Mouse (Mus musculus): ENCODE measurements around the gene Gadl1.

Gene Gadl1

GRCm38 (mm10) chr9:115936350-115936749 lies 27.1 kb downstream of the Gadl1 start:
- DNase-seq (ENCODE audit: extremely low read depth, low read depth) = no peak

- no peak for DNase-seq (ENCODE audit: extremely low read depth, low read depth)
Observed at GRCm38 (mm10) chr9:115937915-115938314, 28.7 kb downstream of the Gadl1 start.

GRCm38 (mm10) chr9:115939420-115939819 lies 30.2 kb downstream of the Gadl1 start:
- DNase-seq (ENCODE audit: extremely low read depth, low read depth) = no peak

- DNase-seq (ENCODE audit: extremely low read depth, low read depth) = no peak
Observed at GRCm38 (mm10) chr9:115941171-115941570, 31.9 kb downstream of the Gadl1 start.

- DNase-seq (ENCODE audit: extremely low read depth, low read depth) = no peak
Observed at GRCm38 (mm10) chr9:115942486-115942885, 33.2 kb downstream of the Gadl1 start.

- DNase-seq (ENCODE audit: extremely low read depth, low read depth) = no peak
Observed at GRCm38 (mm10) chr9:115942989-115943388, 33.7 kb downstream of the Gadl1 start.

GRCm38 (mm10) chr9:115943577-115944320 lies 34.5 kb downstream of the Gadl1 start:
- no peak for DNase-seq (ENCODE audit: extremely low read depth, low read depth)

GRCm38 (mm10) chr9:115965056-115965455 lies 55.8 kb downstream of the Gadl1 start:
- no peak for DNase-seq (ENCODE audit: extremely low read depth, low read depth)

- no peak for DNase-seq (ENCODE audit: extremely low read depth, low read depth)
Observed at GRCm38 (mm10) chr9:115966116-115966515, 56.9 kb downstream of the Gadl1 start.

GRCm38 (mm10) chr9:115966746-115967145 lies 57.5 kb downstream of the Gadl1 start:
- no peak for DNase-seq (ENCODE audit: extremely low read depth, low read depth)

GRCm38 (mm10) chr9:115967638-115968037 lies 58.4 kb downstream of the Gadl1 start:
- no peak for DNase-seq (ENCODE audit: extremely low read depth, low read depth)

GRCm38 (mm10) chr9:115976901-115977300 lies 67.6 kb downstream of the Gadl1 start:
- no peak for DNase-seq (ENCODE audit: extremely low read depth, low read depth)

GRCm38 (mm10) chr9:115977598-115978240 lies 68.5 kb downstream of the Gadl1 start:
- DNase-seq (ENCODE audit: extremely low read depth, low read depth) = no peak

GRCm38 (mm10) chr9:115978478-115978877 lies 69.2 kb downstream of the Gadl1 start:
- no peak for DNase-seq (ENCODE audit: extremely low read depth, low read depth)

- no peak for DNase-seq (ENCODE audit: extremely low read depth, low read depth)
Observed at GRCm38 (mm10) chr9:115990661-115991060, 81.4 kb downstream of the Gadl1 start.

- DNase-seq (ENCODE audit: extremely low read depth, low read depth) = no peak
Observed at GRCm38 (mm10) chr9:115994772-115995171, 85.5 kb downstream of the Gadl1 start.

- DNase-seq (ENCODE audit: extremely low read depth, low read depth) = no peak
Observed at GRCm38 (mm10) chr9:115995856-115996560, 86.8 kb downstream of the Gadl1 start.

- DNase-seq (ENCODE audit: extremely low read depth, low read depth) = no peak
Observed at GRCm38 (mm10) chr9:115998383-115998782, 89.1 kb downstream of the Gadl1 start.

- no peak for DNase-seq (ENCODE audit: extremely low read depth, low read depth)
Observed at GRCm38 (mm10) chr9:115999361-115999990, 90.2 kb downstream of the Gadl1 start.

- DNase-seq (ENCODE audit: extremely low read depth, low read depth) = no peak
Observed at GRCm38 (mm10) chr9:116013911-116014310, 104.7 kb downstream of the Gadl1 start.

GRCm38 (mm10) chr9:116016221-116016620 lies 107.0 kb downstream of the Gadl1 start:
- no peak for DNase-seq (ENCODE audit: extremely low read depth, low read depth)

GRCm38 (mm10) chr9:116017091-116017490 lies 107.8 kb downstream of the Gadl1 start:
- DNase-seq (ENCODE audit: extremely low read depth, low read depth) = no peak

All from MEL-GATA-1-ER (cell line).